Mouse (Mus musculus) liver, postnatal 0 days (tissue): ENCODE results near the gene Arfgef2.

Experiments used
- CTCF ChIP-seq: sonication (generic); IDR thresholded peaks from 2 replicates; pipeline ENCODE4 v1.5.1; 2016; ENCODE audit warnings: antibody characterized with exemption, low read depth
- EP300 ChIP-seq: IDR thresholded peaks from 2 replicates; pipeline ENCODE4 v1.6.1; 2016; ENCODE audit warnings: antibody characterized with exemption, low read depth, mild to moderate bottlenecking

GRCm38 (mm10) chr2:166774275-166774674 is 31.1 kb upstream of the Arfgef2 start:
- TF ChIP-seq CTCF (no peak), EP300 (no peak)
